Mouse (Mus musculus) spleen, adult 2 months (tissue): ENCODE data around the gene Snx29.

ENCODE experiments used
- CTCF ChIP-seq: fragments of 200-500 bp; IDR thresholded peaks from 2 replicates; pipeline ENCODE4 v1.5.1; 2011; ENCODE audit warnings: mild to moderate bottlenecking, inconsistent platforms; ENCODE audit not compliant: insufficient read depth, insufficient read length, insufficient replicate concordance; ENCODE audit errors: extremely low read depth
- POLR2A ChIP-seq: fragments of 200-500 bp; IDR thresholded peaks from 2 replicates; pipeline ENCODE4 v1.6.1; 2011; ENCODE audit warnings: low read depth, low read length, inconsistent platforms

DNA sequence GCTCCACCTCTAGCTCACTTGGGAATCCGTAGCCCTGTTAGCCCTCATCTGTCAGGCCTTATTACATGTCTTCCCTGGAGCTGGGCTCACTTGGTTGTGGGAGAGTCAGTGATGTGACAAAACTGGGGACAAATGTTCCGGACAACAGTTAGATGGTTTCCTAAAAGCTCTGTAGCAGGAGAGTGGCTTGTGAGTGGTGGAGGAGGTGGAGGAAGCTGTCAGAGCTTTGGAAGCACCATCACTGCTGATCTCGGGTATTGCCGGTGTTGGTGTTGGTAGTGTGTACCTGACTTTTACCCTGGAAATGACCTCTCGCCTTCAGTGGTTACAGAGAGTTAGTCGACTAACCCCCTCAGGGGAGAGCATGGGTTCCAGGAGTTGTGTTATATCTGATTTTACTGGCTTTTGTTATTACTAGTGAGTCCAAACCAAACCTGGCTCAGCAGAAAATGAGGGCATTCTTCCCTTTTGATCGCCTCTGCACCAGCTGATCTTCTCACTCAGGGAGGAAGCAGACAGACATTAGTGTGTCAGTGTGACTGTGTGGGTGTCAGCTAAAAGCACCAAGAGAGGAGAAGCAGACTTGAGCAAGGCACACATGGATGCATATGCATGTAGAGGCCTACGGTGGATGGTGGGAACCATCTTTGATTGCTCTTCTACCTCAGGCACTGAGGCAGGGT, 227.5 kb downstream of the Snx29 start:
- TF ChIP-seq CTCF (no peak), POLR2A (no peak)
